Mouse (Mus musculus) kidney, adult 8-10 months (tissue): ENCODE measurements around the gene Serp2.

Experiments
- DNase-seq, 2 experiments: peaks; one replicate each; pipeline ENCODE4 v3.0.0; 2022

Serp2 gene

GRCm38 (mm10) chr14:76556852-76557208, at the start of gene Serp2:
Gene Serp2, minus strand, starts transcription at chr14:76556889.
- DNase-seq = no peak

- no peak for DNase-seq
Observed at GRCm38 (mm10) chr14:76605931-76606534, 49.3 kb upstream of the Serp2 start.

GRCm38 (mm10) chr14:76604012-76604411, 47.3 kb upstream of the Serp2 start:
- DNase-seq = no peak

- DNase-seq = peak; percentile 63 to 74
Observed at GRCm38 (mm10) chr14:76601654-76602053, 45.0 kb upstream of the Serp2 start.

DNA sequence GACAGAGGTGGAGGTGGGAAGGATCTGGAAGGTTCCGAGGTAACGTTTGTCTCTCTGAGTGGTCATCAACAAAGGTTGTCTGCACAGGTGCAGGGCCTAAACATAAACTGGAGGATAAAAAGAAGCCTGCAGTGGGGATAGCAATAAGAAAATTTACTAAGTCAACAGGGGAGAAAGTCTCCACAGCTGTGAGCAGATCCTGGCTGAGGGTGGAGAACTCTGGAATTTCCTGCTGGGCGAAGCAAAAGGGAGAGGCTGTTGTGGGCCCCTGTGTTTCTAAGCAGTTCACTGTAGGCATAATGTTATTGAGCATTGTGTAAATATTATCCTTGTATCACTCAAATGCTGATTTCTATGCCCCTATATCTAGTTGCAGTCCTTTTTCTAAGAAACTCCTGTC, 43.7 kb upstream of the Serp2 start:
- no peak for DNase-seq

DNA sequence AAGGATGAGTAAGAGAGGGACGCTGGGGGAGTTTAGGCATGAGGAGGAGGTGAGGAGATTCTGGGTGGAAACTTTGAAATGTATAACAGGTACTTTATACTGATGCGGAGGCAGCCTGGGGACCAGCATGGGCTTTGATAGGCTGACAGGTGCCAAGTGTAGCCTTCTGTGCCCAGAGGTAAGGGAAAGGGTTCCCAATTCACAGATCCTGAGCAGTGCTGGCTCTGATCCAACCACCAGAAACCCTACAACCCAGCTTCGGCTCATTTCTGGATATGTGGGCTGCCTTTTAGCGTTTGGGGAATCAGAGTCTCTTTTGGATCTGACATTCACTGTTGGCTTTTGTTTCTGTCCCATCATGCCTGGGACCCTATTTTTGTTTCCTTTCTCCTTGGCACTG, 43.0 kb upstream of the Serp2 start:
- DNase-seq = no peak

- peak; percentile 19 to 36 for DNase-seq
Observed at GRCm38 (mm10) chr14:76598518-76599216, 42.0 kb upstream of the Serp2 start.

DNA sequence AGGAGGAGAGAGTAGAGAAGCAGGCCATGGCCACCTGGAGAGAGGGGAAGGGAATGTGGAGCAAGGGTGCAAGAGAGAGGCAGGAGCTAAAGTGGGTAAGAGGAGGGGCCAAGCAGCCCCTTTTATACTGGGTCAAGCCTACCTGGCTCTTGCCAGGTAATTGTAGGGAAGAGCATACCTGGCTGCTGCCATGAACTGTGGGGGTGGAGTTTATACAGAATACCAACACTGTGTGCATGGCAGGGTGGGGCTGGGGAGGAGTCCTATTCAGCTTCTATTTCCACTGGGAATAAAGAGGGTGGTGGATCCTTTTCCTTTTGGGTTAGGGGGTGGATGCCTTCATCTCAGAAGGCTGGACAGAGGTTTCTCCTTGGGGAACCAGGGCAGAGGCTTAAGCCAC, 41.1 kb upstream of the Serp2 start:
- DNase-seq = no peak

DNA sequence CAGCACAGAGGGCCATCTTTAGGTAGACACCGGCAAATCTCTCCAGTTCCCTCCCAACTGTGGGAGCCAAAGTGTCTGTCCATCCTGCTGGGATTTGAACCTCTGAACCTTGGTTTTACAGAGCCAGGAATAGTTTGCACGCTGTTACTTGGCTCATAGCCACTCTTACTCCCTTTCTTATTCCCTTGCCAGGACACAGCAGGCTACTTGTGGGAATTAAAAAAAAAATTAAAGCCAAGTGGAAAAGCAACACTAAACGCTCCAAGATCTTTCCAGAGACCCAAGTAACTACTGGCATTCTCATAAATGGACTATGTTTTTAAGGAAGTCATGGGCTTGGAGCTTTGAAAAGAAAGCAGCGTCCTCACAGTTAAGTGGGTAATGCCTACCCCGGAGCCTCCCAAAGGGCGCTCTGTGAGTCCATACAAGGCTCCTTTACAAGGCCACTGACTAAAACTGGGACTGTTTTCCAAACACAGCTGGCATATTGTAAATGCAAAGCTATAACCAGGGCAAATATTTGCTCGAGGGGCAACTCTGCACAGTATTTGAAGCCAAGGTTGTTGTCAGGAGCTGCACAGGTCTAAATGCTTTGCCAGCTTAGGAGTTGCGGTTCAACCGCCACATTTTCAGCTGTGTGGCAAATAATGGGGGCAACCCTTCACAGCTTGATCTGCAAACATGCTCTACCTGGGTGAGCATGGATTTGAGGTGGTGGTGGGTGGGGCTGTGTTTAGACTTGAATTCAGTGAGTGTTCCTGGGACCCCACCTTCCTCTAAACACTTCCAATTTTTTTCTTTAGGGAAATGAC, 38.6 kb upstream of the Serp2 start:
- DNase-seq = no peak

DNA sequence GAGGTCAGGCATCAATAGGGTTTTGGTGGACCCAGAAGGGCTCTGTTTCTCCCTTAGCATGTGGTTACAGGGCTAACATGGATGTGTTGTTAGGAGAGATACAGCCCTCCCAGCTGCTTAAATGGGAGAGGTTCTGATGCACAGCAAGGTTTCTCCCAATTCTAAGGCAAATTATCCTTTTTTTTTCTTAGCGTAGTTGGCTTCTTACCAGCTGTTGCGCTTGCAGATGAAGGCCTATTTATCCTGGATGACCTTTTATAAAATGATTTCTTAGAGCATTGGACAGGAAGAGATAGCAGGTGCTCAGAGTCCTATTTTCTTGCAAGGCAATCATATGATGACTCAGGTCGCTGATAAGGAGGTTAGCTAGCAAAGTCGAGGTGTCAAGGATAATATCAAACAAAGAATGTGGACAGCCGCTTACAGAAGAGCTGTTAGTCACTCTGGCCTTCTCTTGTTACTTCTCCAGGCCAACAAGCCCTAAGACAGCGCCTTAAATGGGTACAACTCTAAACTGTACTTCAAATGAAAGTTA, 37.7 kb upstream of the Serp2 start:
- DNase-seq = no peak

GRCm38 (mm10) chr14:76593630-76594193, 37.0 kb upstream of the Serp2 start:
- DNase-seq = peak; percentile 30 to 38

DNA sequence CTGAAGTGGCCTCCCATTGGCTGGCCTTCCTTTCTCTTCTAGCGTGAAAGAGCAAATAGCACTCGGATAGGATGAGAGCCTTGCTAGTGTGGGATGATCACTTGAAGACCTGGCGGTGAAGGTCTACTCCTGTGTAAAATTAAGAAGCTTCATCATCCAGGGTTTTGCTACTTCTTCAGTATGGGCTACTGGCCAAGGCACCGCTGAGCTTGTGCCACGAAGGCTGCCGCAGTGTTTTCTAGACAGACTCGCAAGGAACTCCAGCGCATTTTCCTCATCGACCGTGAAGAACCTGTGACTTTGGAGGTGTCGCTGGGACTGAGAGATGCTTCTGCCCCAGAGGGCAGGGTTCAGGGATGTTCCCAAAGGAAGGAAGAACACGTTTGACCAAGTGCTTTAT, 36.0 kb upstream of the Serp2 start:
- DNase-seq = peak in 1 of 2 experiments; percentile 13

- no peak for DNase-seq
Observed at GRCm38 (mm10) chr14:76592090-76592489, 35.4 kb upstream of the Serp2 start.

DNA sequence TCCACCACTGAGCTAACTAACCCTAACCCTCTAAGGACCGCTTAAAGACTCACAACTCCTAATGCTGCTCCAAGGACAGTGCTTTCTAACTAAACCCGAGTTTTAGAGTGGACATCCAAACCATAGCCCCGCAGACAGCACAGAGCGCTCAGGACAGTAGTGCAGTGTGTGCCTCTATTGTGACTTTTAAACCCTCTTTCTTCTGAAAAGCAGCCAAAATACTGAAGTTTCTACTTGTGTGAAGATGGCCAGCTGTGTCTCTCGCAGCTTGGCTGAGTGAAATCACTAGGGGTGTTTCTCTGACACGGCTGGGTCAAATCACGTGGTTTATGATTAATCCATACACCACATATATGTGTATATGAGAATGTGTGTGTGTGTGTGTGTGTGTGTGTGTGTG, 33.4 kb upstream of the Serp2 start:
- DNase-seq = no peak

- DNase-seq = no peak
Observed at GRCm38 (mm10) chr14:76589671-76590070, 33.0 kb upstream of the Serp2 start.

DNA sequence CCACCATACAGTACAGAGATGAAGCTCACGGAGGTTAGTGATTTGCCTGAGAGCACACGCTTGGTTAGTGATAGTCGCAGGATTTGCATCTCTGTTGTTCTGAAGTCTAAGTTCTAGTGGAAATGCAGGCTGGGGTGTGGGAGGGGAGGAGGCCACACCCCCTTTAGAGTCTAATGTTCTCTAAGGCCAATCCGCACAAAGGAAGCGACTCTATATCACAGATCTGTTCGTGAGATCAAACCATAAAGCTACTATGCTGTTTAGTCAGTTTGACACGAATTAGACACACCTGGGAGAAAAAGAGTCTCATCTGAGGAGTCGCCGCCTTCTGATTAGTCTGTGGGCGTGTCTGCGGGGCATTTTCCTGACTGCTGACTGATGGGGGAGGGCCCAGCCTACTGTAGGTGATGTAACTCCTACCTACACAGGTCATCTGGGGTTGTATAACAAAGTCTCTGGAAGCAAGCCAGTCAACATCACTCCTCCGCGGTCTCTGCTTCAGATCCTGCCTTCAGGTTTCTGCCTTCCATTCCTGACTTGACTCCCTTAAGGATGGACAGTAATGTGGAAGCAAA, 29.2 kb upstream of the Serp2 start:
- DNase-seq = no peak

DNA sequence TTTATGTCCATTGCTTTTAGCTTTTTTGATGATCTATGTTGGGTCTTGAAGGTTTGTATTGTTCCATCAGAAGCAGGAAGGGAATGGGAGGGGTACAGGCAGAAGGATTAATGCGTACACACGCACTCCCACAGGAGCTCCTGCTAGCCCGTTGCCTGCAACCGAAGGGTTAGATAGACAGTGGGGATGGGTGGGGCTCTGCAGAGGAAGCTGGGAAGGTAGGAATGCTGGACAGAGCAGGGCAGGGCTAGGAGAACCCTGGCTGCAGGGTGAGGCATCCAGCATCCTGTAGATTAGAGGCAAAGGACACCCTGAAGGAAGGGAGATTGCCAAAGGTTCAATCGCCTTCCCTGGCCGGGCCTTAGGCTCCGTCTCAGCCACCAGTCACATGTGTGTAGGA, 27.3 kb upstream of the Serp2 start:
- no peak for DNase-seq

GRCm38 (mm10) chr14:76581974-76582922, 25.6 kb upstream of the Serp2 start:
- DNase-seq = no peak

- DNase-seq = no peak
Observed at GRCm38 (mm10) chr14:76579660-76580061, 23.0 kb upstream of the Serp2 start.

DNA sequence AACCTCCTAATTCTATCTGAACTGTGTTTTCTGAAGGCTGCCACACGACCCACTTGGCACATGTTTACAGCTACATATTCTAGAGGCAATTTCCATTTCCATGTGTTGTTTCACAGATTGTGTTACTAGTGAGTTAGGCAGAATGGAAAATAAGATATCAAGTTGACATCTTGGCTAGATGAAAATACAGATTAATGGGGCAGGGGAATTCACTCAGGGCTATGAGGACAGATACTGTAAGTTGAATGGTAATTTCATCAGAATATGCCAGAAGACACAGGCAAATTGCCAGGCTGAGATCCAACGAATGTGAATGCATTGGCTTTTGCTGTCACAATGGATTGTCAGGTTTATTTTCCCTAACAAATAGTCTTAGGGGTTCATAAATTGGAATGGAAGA, 21.2 kb upstream of the Serp2 start:
- no peak for DNase-seq

DNA sequence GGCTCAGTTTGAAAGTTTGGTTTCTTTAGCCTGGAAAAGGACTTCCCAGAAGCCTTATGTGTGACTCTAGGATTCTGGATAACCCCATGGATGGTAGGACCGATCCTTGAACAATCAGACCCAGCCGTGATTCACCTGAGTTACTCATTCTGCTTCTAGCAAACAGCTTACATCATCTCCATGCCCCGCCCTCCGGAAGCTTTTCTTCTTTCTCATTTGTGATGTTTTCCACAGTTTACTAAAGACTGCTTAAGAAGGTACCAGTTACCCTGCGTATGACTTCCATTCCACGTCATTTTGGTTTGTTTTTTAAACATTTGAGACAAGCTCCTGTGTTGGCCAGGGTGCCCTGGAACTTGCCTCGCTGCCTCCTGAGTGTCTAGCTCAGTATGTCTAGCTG, 13.6 kb upstream of the Serp2 start:
- DNase-seq = no peak
